Mouse (Mus musculus) lung, postnatal 0 days (tissue): Measurements from ENCODE around the gene Sox15. TPM values are rescaled to one million over a fixed set of nuclear protein-coding genes. Genes with fewer than 3 reads are reported as not detected.

ENCODE experiments used
- ATAC-seq: fragments of 200-750 bp; cut with Nextera tagmentation; 2 replicates; pipeline ENCODE4 v1.8.0; 2017; ENCODE audit warnings: moderate library complexity
- DNase-seq: peaks from one replicate; pipeline ENCODE4 v3.0.0-alpha.2; 2016; ENCODE audit warnings: low spot score
- H3K27ac ChIP-seq: fragments of 300-500 bp; sonication (generic); 2 replicates; pipeline ENCODE4 v1.5.1; 2014; ENCODE audit warnings: antibody characterized with exemption, mild to moderate bottlenecking, low read length, mixed read lengths
- H3K27me3 ChIP-seq: fragments of 300-500 bp; sonication (generic); replicated peaks from 2 replicates; pipeline ENCODE4 v1.6.1; 2014; ENCODE audit warnings: low read length, mixed read lengths; ENCODE audit not compliant: insufficient read depth
- H3K36me3 ChIP-seq: fragments of 300-500 bp; sonication (generic); 2 replicates; pipeline ENCODE4 v1.6.1; 2014; ENCODE audit warnings: low read length, mixed read lengths; ENCODE audit not compliant: insufficient read depth
- H3K4me1 ChIP-seq: fragments of 300-500 bp; sonication (generic); 2 replicates; pipeline ENCODE4 v1.6.1; 2014; ENCODE audit warnings: antibody characterized with exemption, low read depth, low read length, mixed read lengths; ENCODE audit not compliant: insufficient read depth
- H3K4me2 ChIP-seq: fragments of 300-500 bp; sonication (generic); replicated peaks from 2 replicates; pipeline ENCODE4 v1.6.1; 2014; ENCODE audit warnings: low read depth, mild to moderate bottlenecking, low read length, moderate library complexity, mixed read lengths
- H3K4me3 ChIP-seq: fragments of 300-500 bp; sonication (generic); 2 replicates; pipeline ENCODE4 v1.5.1; 2014; ENCODE audit warnings: low read depth, low read length
- H3K9ac ChIP-seq: fragments of 300-500 bp; sonication (generic); replicated peaks from 2 replicates; pipeline ENCODE4 v1.6.1; 2014; ENCODE audit warnings: low read depth, mild to moderate bottlenecking
- H3K9me3 ChIP-seq: fragments of 300-500 bp; sonication (generic); 2 replicates; pipeline ENCODE4 v1.6.1; 2016; ENCODE audit warnings: low read length, mixed read lengths
- CTCF ChIP-seq: IDR thresholded peaks from 2 replicates; pipeline ENCODE4 v1.5.1; 2016; ENCODE audit warnings: antibody characterized with exemption, mild to moderate bottlenecking
- EP300 ChIP-seq: IDR thresholded peaks from 2 replicates; pipeline ENCODE4 v1.6.1; 2016; ENCODE audit warnings: antibody characterized with exemption, mild to moderate bottlenecking, control low read depth
- whole genome bisulfite sequencing: fragments of 180-500 bp; shearing (Covaris S2); extraction: QIAGEN DNeasy Blood & Tissue Kit; methylation state at CpG from one replicate; pipeline ENCODE4 v1.1.7; 2014; 5-methylcytosine and 5-hydroxymethylcytosine counted together
- polyA plus RNA-seq: library from polyadenylated mRNA; unstranded; fragments of >200 nt; fragmentation: Nextera tagmentation; extraction: Ambion mirVana; gene quantifications from 2 replicates; pipeline ENCODE4 v1.2.1, GENCODE M21; 2015

Gene Sox15
- polyA plus RNA-seq, 1 experiment from 2014 or later: 0.14 TPM

- H3K36me3 ChIP-seq: no peaks in the 10 kb centered on the region
- no peak overlapping the region for H3K9ac ChIP-seq
- H3K27ac ChIP-seq: peak overlapping the region; percentile 95
- H3K4me2 ChIP-seq: peak overlapping the region; percentile 51
- TF ChIP-seq CTCF (no peak), EP300 (no peak)
- H3K27me3 ChIP-seq: no peaks in the 10 kb centered on the region
- no peak for ATAC-seq
- H3K4me1 ChIP-seq: peaks cover 41% of the 10 kb centered on the region
- DNase-seq: no peak
- H3K4me3 ChIP-seq: no peak overlapping the region
- 88% methylated on average over 6 of the region's 6 CpGs for WGBS
- H3K9me3 ChIP-seq: no peaks in the 10 kb centered on the region
These were observed 29.8 kb downstream of the Sox15 start for GRCm38 (mm10) chr11:69684936-69685335.

- Histone ChIP-seq H3K27me3 (no peaks in the 10 kb centered on the region), H3K9me3 (no peaks in the 10 kb centered on the region), H3K36me3 (no peaks in the 10 kb centered on the region), H3K27ac (peak within 1 kb of the TSS; percentile 95), H3K4me2 (peak within 1 kb of the TSS; percentile 51), H3K4me3 (peak within 1 kb of the TSS; percentile 17; the same call in 1 of the 2 replicates), H3K4me1 (peaks cover 39% of the 10 kb centered on the region), H3K9ac (peak within 1 kb of the TSS; percentile 39; the same call in 1 of the 2 replicates)
- DNase-seq: peak; percentile 97
- WGBS: 15% methylated on average over 10 of the region's 10 CpGs
- TF ChIP-seq EP300 (peak; percentile 58), CTCF (no peak)
- ATAC-seq: peak; percentile 56
These were observed 30.5 kb downstream of the Sox15 start, which contains the start of gene Tnfsf13 for GRCm38 (mm10) chr11:69685526-69686148. TSS of gene Tnfsf13 (minus strand) at chr11:69685784.

- no peak; the same call in 1 of the 2 replicates for ATAC-seq
- Histone ChIP-seq H3K36me3 (0 out of 2 replicates have a peak, but pooled peaks cover 4% of the 10 kb centered on the region), H3K27me3 (no peaks in the 10 kb centered on the region), H3K4me3 (no peak overlapping the region), H3K4me2 (peak overlapping the region; percentile 51), H3K4me1 (peaks cover 34% of the 10 kb centered on the region), H3K9ac (0 out of 2 replicates have a peak overlapping the region, but pooled peaks have one; percentile 39), H3K9me3 (no peaks in the 10 kb centered on the region), H3K27ac (peak overlapping the region; percentile 95)
- 9% methylated on average over 4 of the region's 4 CpGs for WGBS
- TF ChIP-seq CTCF (no peak), EP300 (no peak)
- peak; percentile 78 for DNase-seq
These were observed 31.3 kb downstream of the Sox15 start for GRCm38 (mm10) chr11:69686377-69686776.

- H3K27ac ChIP-seq: peak overlapping the region; percentile 95; the same call in 1 of the 2 replicates
- peak overlapping the region; percentile 51; the same call in 1 of the 2 replicates for H3K4me2 ChIP-seq
- ATAC-seq (no peak), DNase-seq (no peak)
- H3K4me3 ChIP-seq: no peak overlapping the region
- TF ChIP-seq CTCF: no peak
- TF ChIP-seq EP300: no peak
- H3K36me3 ChIP-seq: 0 out of 2 replicates have a peak, but pooled peaks cover 6% of the 10 kb centered on the region
- peaks cover 34% of the 10 kb centered on the region for H3K4me1 ChIP-seq
- H3K27me3 ChIP-seq: no peaks in the 10 kb centered on the region
- H3K9ac ChIP-seq: no peak overlapping the region
- H3K9me3 ChIP-seq: no peaks in the 10 kb centered on the region
- WGBS: 51% methylated on average over 5 of the region's 5 CpGs
These were observed 31.9 kb downstream of the Sox15 start for GRCm38 (mm10) chr11:69687061-69687460.

- H3K27me3 ChIP-seq: no peaks in the 10 kb centered on the region
- no peak overlapping the region for H3K27ac ChIP-seq
- no peaks in the 10 kb centered on the region for H3K9me3 ChIP-seq
- H3K4me3 ChIP-seq: no peak overlapping the region
- ATAC-seq (no peak), DNase-seq (no peak)
- TF ChIP-seq CTCF: no peak
- no peak for TF ChIP-seq EP300
- H3K4me1 ChIP-seq: peaks cover 17% of the 10 kb centered on the region
- no peak overlapping the region for H3K4me2 ChIP-seq
- no peak overlapping the region for H3K9ac ChIP-seq
- H3K36me3 ChIP-seq: 0 out of 2 replicates have a peak, but pooled peaks cover 6% of the 10 kb centered on the region
- 91% methylated on average over 1 of the region's 1 CpGs for WGBS
These were observed 34.8 kb downstream of the Sox15 start for GRCm38 (mm10) chr11:69689891-69690290.

- no peak overlapping the region for H3K4me2 ChIP-seq
- no peaks in the 10 kb centered on the region for H3K9me3 ChIP-seq
- no peaks in the 10 kb centered on the region for H3K27me3 ChIP-seq
- H3K36me3 ChIP-seq: 0 out of 2 replicates have a peak, but pooled peaks cover 6% of the 10 kb centered on the region
- TF ChIP-seq CTCF: no peak
- no peak overlapping the region for H3K9ac ChIP-seq
- no peak overlapping the region for H3K4me3 ChIP-seq
- no peak overlapping the region for H3K27ac ChIP-seq
- ATAC-seq (no peak), DNase-seq (no peak)
- H3K4me1 ChIP-seq: peaks cover 7% of the 10 kb centered on the region; the same call in 1 of the 2 replicates
- 72% methylated on average over 9 of the region's 9 CpGs for WGBS
These were observed 37.2 kb downstream of the Sox15 start for GRCm38 (mm10) chr11:69692196-69692811.
